Mouse (Mus musculus) lung, postnatal 0 days (tissue): ENCODE data around the gene Fshr. TPM values are rescaled to one million over a fixed set of nuclear protein-coding genes. Genes with fewer than 3 reads are reported as not detected.
"Not testable (repeated sequence)": the region's sequence is repeated elsewhere in the genome, so short reads cannot be mapped to it uniquely, and the experiment has no call there.

Experiments used
- ATAC-seq: fragments of 200-750 bp; cut with Nextera tagmentation; 2 replicates; pipeline ENCODE4 v1.8.0; 2017; ENCODE audit warnings: moderate library complexity
- DNase-seq: peaks from one replicate; pipeline ENCODE4 v3.0.0-alpha.2; 2016; ENCODE audit warnings: low spot score
- H3K27ac ChIP-seq: fragments of 300-500 bp; sonication (generic); 2 replicates; pipeline ENCODE4 v1.5.1; 2014; ENCODE audit warnings: antibody characterized with exemption, mild to moderate bottlenecking, low read length, mixed read lengths
- H3K27me3 ChIP-seq: fragments of 300-500 bp; sonication (generic); replicated peaks from 2 replicates; pipeline ENCODE4 v1.6.1; 2014; ENCODE audit warnings: low read length, mixed read lengths; ENCODE audit not compliant: insufficient read depth
- H3K36me3 ChIP-seq: fragments of 300-500 bp; sonication (generic); 2 replicates; pipeline ENCODE4 v1.6.1; 2014; ENCODE audit warnings: low read length, mixed read lengths; ENCODE audit not compliant: insufficient read depth
- H3K4me1 ChIP-seq: fragments of 300-500 bp; sonication (generic); 2 replicates; pipeline ENCODE4 v1.6.1; 2014; ENCODE audit warnings: antibody characterized with exemption, low read depth, low read length, mixed read lengths; ENCODE audit not compliant: insufficient read depth
- H3K4me2 ChIP-seq: fragments of 300-500 bp; sonication (generic); replicated peaks from 2 replicates; pipeline ENCODE4 v1.6.1; 2014; ENCODE audit warnings: low read depth, mild to moderate bottlenecking, low read length, moderate library complexity, mixed read lengths
- H3K4me3 ChIP-seq: fragments of 300-500 bp; sonication (generic); 2 replicates; pipeline ENCODE4 v1.5.1; 2014; ENCODE audit warnings: low read depth, low read length
- H3K9ac ChIP-seq: fragments of 300-500 bp; sonication (generic); replicated peaks from 2 replicates; pipeline ENCODE4 v1.6.1; 2014; ENCODE audit warnings: low read depth, mild to moderate bottlenecking
- H3K9me3 ChIP-seq: fragments of 300-500 bp; sonication (generic); 2 replicates; pipeline ENCODE4 v1.6.1; 2016; ENCODE audit warnings: low read length, mixed read lengths
- CTCF ChIP-seq: IDR thresholded peaks from 2 replicates; pipeline ENCODE4 v1.5.1; 2016; ENCODE audit warnings: antibody characterized with exemption, mild to moderate bottlenecking
- EP300 ChIP-seq: IDR thresholded peaks from 2 replicates; pipeline ENCODE4 v1.6.1; 2016; ENCODE audit warnings: antibody characterized with exemption, mild to moderate bottlenecking, control low read depth
- WGBS: fragments of 180-500 bp; shearing (Covaris S2); extraction: QIAGEN DNeasy Blood & Tissue Kit; methylation state at CpG from one replicate; pipeline ENCODE4 v1.1.7; 2014; 5-methylcytosine and 5-hydroxymethylcytosine counted together
- polyA plus RNA-seq: library from polyadenylated mRNA; unstranded; fragments of >200 nt; fragmentation: Nextera tagmentation; extraction: Ambion mirVana; gene quantifications from 2 replicates; pipeline ENCODE4 v1.2.1, GENCODE M21; 2015

The Fshr gene
- polyA plus RNA-seq, 1 experiment from 2014 or later: not detected

DNA sequence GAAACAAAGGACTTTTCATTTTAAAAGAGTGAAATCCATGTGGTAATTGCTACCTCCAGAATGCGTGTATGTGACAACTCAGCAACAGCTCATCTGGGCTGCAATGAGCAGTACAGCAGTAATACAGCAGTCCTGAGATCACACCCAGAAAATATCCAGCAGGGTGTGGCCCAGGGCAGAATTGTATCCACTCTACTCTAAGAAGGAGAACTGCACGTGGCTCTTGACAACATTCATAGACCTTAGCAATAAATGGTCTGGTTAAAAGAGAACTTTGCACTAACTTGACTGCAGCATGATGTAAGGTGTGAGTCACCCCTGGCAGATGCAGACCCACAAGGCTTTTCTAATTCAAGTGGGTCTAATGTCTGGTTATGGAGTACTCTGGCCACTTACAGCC lies 80.5 kb downstream of the Fshr start:
- Histone ChIP-seq H3K4me2 (no peak overlapping the region), H3K27ac (no peak overlapping the region), H3K4me3 (no peak overlapping the region), H3K27me3 (no peaks in the 10 kb centered on the region), H3K4me1 (no peaks in the 10 kb centered on the region), H3K9me3 (no peaks in the 10 kb centered on the region), H3K36me3 (no peaks in the 10 kb centered on the region), H3K9ac (no peak overlapping the region)
- no peak for TF ChIP-seq EP300
- TF ChIP-seq CTCF: no peak
- 58% methylated on average over 2 of the region's 2 CpGs for WGBS
- ATAC-seq (no peak), DNase-seq (no peak)

DNA sequence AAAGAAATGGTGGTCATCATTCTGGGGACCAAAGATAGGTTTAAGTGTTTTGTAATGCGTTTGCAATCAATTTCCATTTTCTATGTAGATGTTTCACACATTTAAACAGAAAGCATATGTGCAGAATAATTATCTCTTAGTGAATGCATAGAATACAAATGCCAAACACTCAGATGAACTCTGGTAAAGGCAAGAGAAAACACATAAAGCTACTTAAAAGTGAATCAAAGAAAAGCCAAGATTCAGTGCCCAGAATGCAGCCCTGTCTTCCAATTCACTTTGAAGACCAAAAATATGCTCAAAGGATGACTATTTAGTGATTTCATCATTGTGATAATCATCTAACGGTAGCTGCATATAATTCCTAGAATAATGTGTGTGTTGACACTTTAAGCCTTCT lies 81.2 kb downstream of the Fshr start:
- Histone ChIP-seq H3K4me1 (no peaks in the 10 kb centered on the region), H3K9ac (no peak overlapping the region), H3K4me3 (no peak overlapping the region), H3K9me3 (no peaks in the 10 kb centered on the region), H3K4me2 (no peak overlapping the region), H3K36me3 (no peaks in the 10 kb centered on the region), H3K27ac (no peak overlapping the region), H3K27me3 (no peaks in the 10 kb centered on the region)
- TF ChIP-seq EP300: no peak
- TF ChIP-seq CTCF: no peak
- DNase-seq (no peak), ATAC-seq (no peak)
- 51% methylated on average over 2 of the region's 2 CpGs for WGBS

- Histone ChIP-seq H3K36me3 (no peaks in the 10 kb centered on the region), H3K4me2 (no peak overlapping the region), H3K27ac (no peak overlapping the region), H3K4me1 (no peaks in the 10 kb centered on the region), H3K9ac (no peak overlapping the region), H3K4me3 (no peak overlapping the region), H3K9me3 (no peaks in the 10 kb centered on the region), H3K27me3 (no peaks in the 10 kb centered on the region)
- no peak for ATAC-seq
- no peak for TF ChIP-seq CTCF
- TF ChIP-seq EP300: no peak
- DNase-seq: no peak
Measured at GRCm38 (mm10) chr17:89113944-89114343, 86.5 kb downstream of the Fshr start.

- ATAC-seq (no peak), DNase-seq (no peak)
- Histone ChIP-seq H3K4me3 (no peak overlapping the region), H3K9me3 (no peaks in the 10 kb centered on the region), H3K36me3 (no peaks in the 10 kb centered on the region), H3K27me3 (no peaks in the 10 kb centered on the region), H3K9ac (no peak overlapping the region), H3K4me1 (no peaks in the 10 kb centered on the region), H3K4me2 (no peak overlapping the region), H3K27ac (no peak overlapping the region)
- WGBS: 68% methylated on average over 5 of the region's 5 CpGs
- no peak for TF ChIP-seq EP300
- no peak for TF ChIP-seq CTCF
Measured at GRCm38 (mm10) chr17:89100719-89101350, 99.6 kb downstream of the Fshr start.

GRCm38 (mm10) chr17:89099733-89100132 lies 100.7 kb downstream of the Fshr start:
- not testable (repeated sequence) for H3K4me2 ChIP-seq, H3K27me3 ChIP-seq, DNase-seq, H3K4me3 ChIP-seq, H3K4me1 ChIP-seq, H3K27ac ChIP-seq, H3K9me3 ChIP-seq, H3K36me3 ChIP-seq, H3K9ac ChIP-seq, ATAC-seq
- 65% methylated on average over 1 of the region's 1 CpGs for WGBS

- Histone ChIP-seq H3K9me3 (no peaks in the 10 kb centered on the region), H3K4me3 (no peak overlapping the region), H3K27ac (no peak overlapping the region), H3K27me3 (no peaks in the 10 kb centered on the region), H3K9ac (no peak overlapping the region), H3K36me3 (no peaks in the 10 kb centered on the region), H3K4me1 (no peaks in the 10 kb centered on the region), H3K4me2 (no peak overlapping the region)
- WGBS: 82% methylated on average over 5 of the region's 5 CpGs
- TF ChIP-seq CTCF (no peak), EP300 (no peak)
- DNase-seq (no peak), ATAC-seq (no peak)
Measured at GRCm38 (mm10) chr17:89089692-89090475, 110.6 kb downstream of the Fshr start.
